Mouse (Mus musculus): Measurements from ENCODE around the gene Tdg.

The Tdg gene

GRCm38 (mm10) chr10:82661820-82662219, 32.2 kb downstream of the Tdg start:
- intact Hi-C loops (cut with DNase I): no loop called here

GRCm38 (mm10) chr10:82662267-82662990, 32.8 kb downstream of the Tdg start:
- intact Hi-C loops (cut with DNase I): no loop called here

- intact Hi-C loops (cut with DNase I): no loop called here
Observed at GRCm38 (mm10) chr10:82663289-82663688, 33.7 kb downstream of the Tdg start.

DNA sequence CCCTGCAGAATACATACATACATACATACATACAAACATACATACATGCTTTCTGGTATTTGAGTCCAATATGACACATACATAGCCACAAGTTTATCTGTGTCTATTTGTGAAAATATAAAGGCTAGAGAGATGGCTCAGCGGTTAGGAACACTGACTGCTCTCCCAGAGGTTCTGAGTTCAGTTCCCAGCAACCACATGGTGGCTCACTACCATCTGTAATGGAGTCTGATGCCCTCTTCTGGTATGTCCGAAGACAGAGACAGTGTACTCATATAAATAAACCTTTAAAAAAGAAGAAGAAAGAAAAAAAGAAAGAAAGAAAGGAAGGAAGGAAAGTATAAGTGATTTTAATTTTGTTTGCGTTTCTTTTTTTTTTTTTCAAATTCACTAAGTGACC, 36.3 kb downstream of the Tdg start:
- intact Hi-C loops (cut with DNase I): no loop called here

- intact Hi-C loops (cut with DNase I): no loop called here
Observed at GRCm38 (mm10) chr10:82666436-82667234, 37.0 kb downstream of the Tdg start.

DNA sequence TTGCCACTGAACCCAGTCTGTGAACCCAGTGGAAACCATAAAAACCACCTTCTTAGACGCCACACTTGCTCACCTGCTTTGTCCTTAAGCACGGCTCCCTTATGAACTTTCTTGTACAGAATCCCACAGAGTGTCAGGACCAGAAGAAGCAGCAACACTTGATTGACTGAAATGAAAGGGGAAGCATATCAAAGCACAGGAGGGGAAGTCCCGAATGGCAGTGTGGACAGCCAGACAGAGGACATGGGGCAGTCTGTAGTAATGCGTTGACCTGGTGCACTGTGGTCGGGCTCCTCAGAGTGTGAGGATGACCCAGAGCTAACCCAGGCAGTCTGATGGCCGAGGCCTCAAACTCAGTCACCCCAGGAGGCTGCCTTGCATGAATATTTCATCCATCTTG, 40.6 kb downstream of the Tdg start:
- intact Hi-C loops (cut with DNase I): no loop called here

DNA sequence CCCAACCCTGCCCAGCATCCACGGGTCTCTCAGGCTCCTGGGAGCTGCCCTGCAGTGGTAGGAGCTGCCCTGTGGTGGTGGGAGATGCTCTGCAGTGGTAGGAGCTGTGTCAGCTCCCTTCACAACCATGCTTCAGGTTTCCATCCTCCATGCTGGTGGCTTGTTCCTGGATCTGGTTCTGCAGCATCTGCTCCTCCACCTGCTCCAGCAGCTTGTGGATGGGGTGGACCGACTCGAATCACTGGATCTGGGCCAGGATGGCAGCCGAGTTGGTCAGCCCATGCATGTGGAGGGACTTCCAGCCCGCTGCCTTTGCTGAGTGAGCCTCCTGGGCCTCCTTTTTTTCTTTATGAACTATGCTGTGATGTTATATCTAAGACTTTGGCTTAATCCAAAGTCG, 47.3 kb downstream of the Tdg start:
- intact Hi-C loops (cut with DNase I): no loop called here

GRCm38 (mm10) chr10:82680769-82681168, 51.1 kb downstream of the Tdg start:
- intact Hi-C loops (cut with DNase I): no loop called here

GRCm38 (mm10) chr10:82681639-82682038, 52.0 kb downstream of the Tdg start:
- intact Hi-C loops (cut with DNase I): no loop called here

GRCm38 (mm10) chr10:82685440-82685839, 55.8 kb downstream of the Tdg start:
- intact Hi-C loops (cut with DNase I): no loop called here

DNA sequence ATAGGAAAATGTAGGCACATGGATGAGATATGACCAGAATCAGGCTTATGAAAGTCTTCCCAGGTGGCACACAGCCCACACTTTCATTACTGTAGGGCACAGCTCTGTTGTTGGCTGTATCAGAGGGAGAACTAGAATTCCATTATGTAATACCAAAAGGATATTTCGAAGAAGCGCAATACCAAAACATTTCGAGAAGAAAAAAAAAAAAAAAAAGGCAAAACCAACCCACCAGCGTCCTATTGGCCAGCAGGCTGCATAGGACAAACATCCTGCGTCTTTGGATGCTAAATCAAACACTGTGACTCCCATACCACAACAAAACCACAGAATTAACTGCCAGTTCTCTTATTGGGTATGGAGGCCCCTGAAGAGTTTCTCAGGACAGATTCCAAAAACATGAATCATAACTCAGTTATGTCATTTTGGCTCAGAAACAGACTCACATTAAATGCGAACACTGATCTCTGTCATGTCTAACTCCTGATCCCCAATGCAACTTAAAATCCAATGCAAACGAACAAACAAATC, 60.1 kb downstream of the Tdg start:
- intact Hi-C loops (cut with DNase I): no loop called here

GRCm38 (mm10) chr10:82690494-82690893, 60.9 kb downstream of the Tdg start, which contains the start of gene Glt8d2:
Gene Glt8d2, minus strand, starts transcription at chr10:82690650.
- intact Hi-C loops (cut with DNase I): no loop called here

GRCm38 (mm10) chr10:82695956-82696355, 66.3 kb downstream of the Tdg start, which contains the start of gene Hcfc2:
Gene Hcfc2, plus strand, starts transcription at chr10:82696160.
- intact Hi-C loops (cut with DNase I): no loop called here

DNA sequence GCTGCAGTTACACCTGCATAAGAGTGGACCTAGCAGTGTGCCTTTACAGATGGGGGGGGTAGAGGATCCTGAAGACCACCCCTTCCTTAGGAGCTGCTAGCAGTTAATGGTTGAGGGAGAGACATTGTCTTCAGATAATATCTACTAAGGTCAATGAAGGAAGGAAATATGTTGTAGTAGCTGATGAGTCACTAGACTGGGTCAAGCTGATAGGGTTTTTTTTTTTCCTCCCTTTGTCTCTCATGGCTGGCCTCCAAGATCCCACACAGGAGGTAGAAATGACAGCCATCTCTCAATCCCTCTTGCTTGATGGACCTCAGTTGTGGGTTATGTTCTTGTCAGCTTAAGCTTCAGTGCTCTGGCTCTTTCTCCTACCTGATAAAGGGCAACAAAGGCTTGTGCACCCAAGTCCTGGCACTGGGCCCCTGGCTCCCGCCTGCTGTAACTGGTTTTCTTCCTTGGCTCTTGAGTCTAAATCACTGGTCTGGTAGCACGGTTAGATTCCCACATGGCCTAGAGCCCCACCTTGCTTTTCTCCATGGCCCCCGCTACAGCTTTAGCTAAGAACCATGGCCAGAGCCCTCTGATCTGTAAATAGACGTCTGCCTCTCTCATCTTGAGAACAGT, 66.9 kb downstream of the Tdg start:
- intact Hi-C loops (cut with DNase I): no loop called here

DNA sequence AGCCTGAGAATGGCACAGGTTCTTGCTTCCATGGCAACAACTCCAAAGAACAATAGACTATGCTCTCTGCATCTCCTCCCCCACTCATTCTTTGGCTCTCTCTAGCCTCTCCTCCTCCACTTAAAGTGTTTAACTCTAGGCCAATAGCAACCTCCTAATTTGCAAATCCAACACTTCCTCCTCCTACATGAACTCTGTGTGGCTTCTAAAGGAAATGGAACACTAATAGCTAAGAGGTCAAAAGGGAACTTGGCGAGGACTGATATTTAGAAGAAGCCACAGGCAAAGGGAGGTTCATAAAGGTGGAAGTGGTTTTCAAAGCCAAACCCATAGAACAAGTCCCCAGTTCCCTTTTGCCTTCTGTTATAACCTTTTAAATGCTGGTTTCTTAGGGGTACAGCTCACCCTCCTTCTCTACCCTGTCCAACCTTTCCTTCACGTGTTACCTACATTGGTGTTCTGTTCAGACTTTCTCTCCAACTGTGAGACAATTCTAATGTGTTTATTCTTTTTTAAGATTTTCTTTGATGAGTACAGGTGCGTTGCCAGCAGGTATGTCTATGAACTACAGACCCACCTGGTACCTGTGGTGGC, 67.8 kb downstream of the Tdg start:
- intact Hi-C loops (cut with DNase I): no loop called here

DNA sequence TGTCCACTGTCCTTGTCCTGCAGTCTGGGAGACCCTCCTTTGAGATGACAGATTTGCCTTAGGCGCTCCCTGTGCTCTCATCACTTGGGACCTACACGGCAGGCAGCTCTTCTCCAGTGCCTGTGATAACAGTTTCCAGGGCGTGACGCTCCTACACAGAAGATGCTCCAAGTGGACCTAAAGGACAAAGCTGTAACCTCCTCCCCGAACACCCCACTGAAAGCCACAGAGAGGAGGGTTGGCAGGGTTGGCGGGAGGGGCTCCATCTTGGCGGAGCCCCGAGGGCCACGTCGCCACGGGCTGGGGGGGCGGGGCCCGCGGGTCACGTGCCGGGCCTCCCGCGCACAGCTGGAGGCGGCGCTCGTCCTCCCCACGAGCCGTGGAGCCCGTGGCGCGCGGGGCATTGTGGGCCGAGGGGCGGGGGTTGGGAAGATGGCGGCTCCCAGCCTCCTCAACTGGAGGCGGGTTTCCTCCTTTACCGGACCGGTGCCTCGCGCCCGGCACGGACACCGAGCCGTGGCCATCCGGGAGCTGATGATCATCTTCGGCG, 69.2 kb downstream of the Tdg start:
- intact Hi-C loops (cut with DNase I): no loop called here

DNA sequence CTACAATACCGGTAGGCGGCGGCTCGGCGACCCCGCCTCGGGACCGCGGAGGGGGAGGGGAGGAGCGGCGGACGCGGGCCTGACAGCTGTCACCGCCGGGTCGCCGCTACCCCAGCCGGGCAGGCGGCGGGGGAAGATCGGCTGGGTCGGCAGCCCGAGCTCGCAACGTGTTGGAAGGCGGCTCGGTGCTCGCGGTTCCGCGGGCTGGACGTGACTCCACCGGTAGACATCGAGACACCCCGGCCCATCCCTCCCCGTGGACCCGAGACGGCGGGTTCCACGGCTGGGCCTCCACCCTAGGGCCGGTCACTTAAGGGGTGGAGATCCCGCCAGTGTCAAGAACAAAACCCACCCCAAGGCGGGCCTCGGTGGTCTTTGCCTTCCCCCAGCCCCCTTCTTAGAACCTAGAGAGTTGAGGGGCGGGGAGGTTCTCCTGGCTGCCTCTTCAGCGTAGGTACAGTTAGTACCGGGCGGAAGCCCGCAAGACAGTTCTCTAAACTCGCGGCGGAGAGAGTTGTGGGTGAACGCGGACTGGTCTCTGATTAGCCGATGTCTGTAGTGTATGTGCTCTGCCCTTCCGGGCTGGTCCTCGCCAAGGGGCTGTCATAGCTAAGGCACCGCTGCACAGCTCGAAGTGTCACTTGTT, 69.8 kb downstream of the Tdg start:
- intact Hi-C loops (cut with DNase I): no loop called here

All from adrenal gland (tissue).